Mouse (Mus musculus) bone marrow macrophage, adult 2 months (primary cell): ENCODE data around the gene Rrp1b. TPM values are rescaled to one million over a fixed set of nuclear protein-coding genes. Genes with fewer than 3 reads are reported as not detected.

ENCODE experiments used
- H3K27ac ChIP-seq: 2 replicates; pipeline ENCODE4 v1.5.1; 2012; ENCODE audit warnings: low read depth, low read length; ENCODE audit not compliant: insufficient read depth
- H3K4me1 ChIP-seq: 2 replicates; pipeline ENCODE4 v1.6.1; 2012; ENCODE audit warnings: low read length; ENCODE audit not compliant: control insufficient read depth, insufficient read depth
- H3K4me3 ChIP-seq: 2 replicates; pipeline ENCODE4 v1.5.1; 2012; ENCODE audit warnings: mild to moderate bottlenecking, low read length, moderate library complexity; ENCODE audit not compliant: insufficient read depth
- CTCF ChIP-seq: IDR thresholded peaks from 2 replicates; pipeline ENCODE4 v1.5.1; 2012; ENCODE audit warnings: low read depth, mild to moderate bottlenecking, low read length, moderate library complexity
- POLR2A ChIP-seq: IDR thresholded peaks from 2 replicates; pipeline ENCODE4 v1.6.1; 2012; ENCODE audit warnings: mild to moderate bottlenecking, low read depth, low read length, borderline replicate concordance
- polyA plus RNA-seq: library from polyadenylated mRNA; stranded (reverse); fragments of >200 nt; gene quantifications from 2 replicates; pipeline ENCODE4 v1.2.4, GENCODE M21; 2012; ENCODE audit not compliant: missing spikeins, insufficient read depth, insufficient read length

Rrp1b gene
- polyA plus RNA-seq, 1 experiment = 9.6 TPM

- H3K27ac ChIP-seq = no peak overlapping the region
- TF ChIP-seq CTCF (no peak), POLR2A (no peak)
- H3K4me3 ChIP-seq = no peak overlapping the region
- H3K4me1 ChIP-seq = peaks cover 10% of the 10 kb centered on the region
These were observed 29.1 kb upstream of the Rrp1b start for GRCm38 (mm10) chr17:32006800-32007199.

GRCm38 (mm10) chr17:32011694-32012093 is 24.2 kb upstream of the Rrp1b start:
- no peak overlapping the region for H3K4me3 ChIP-seq
- no peak overlapping the region for H3K27ac ChIP-seq
- H3K4me1 ChIP-seq = peaks cover 15% of the 10 kb centered on the region
- TF ChIP-seq POLR2A (no peak), CTCF (no peak)

- no peak overlapping the region for H3K27ac ChIP-seq
- TF ChIP-seq CTCF = no peak
- no peak for TF ChIP-seq POLR2A
- no peak overlapping the region for H3K4me3 ChIP-seq
- peaks cover 12% of the 10 kb centered on the region for H3K4me1 ChIP-seq
These were observed 23.6 kb upstream of the Rrp1b start for GRCm38 (mm10) chr17:32012254-32012653.

- no peak overlapping the region for H3K4me3 ChIP-seq
- TF ChIP-seq POLR2A = no peak
- no peak for TF ChIP-seq CTCF
- peaks cover 12% of the 10 kb centered on the region for H3K4me1 ChIP-seq
- no peak overlapping the region for H3K27ac ChIP-seq
These were observed 22.2 kb upstream of the Rrp1b start for GRCm38 (mm10) chr17:32013659-32014058.

GRCm38 (mm10) chr17:32016481-32016880 is 19.4 kb upstream of the Rrp1b start:
- TF ChIP-seq CTCF (no peak), POLR2A (no peak)
- peaks cover 9% of the 10 kb centered on the region for H3K4me1 ChIP-seq
- H3K4me3 ChIP-seq = no peak overlapping the region
- H3K27ac ChIP-seq = no peak overlapping the region

- peaks cover 6% of the 10 kb centered on the region for H3K4me1 ChIP-seq
- no peak overlapping the region for H3K27ac ChIP-seq
- TF ChIP-seq POLR2A (no peak), CTCF (no peak)
- H3K4me3 ChIP-seq = no peak overlapping the region
These were observed 17.6 kb upstream of the Rrp1b start for GRCm38 (mm10) chr17:32018127-32018894.

GRCm38 (mm10) chr17:32021981-32022380 is 13.9 kb upstream of the Rrp1b start:
- TF ChIP-seq CTCF = no peak
- no peak for TF ChIP-seq POLR2A
- no peak overlapping the region for H3K27ac ChIP-seq
- H3K4me3 ChIP-seq = no peak overlapping the region
- H3K4me1 ChIP-seq = peaks cover 9% of the 10 kb centered on the region

DNA sequence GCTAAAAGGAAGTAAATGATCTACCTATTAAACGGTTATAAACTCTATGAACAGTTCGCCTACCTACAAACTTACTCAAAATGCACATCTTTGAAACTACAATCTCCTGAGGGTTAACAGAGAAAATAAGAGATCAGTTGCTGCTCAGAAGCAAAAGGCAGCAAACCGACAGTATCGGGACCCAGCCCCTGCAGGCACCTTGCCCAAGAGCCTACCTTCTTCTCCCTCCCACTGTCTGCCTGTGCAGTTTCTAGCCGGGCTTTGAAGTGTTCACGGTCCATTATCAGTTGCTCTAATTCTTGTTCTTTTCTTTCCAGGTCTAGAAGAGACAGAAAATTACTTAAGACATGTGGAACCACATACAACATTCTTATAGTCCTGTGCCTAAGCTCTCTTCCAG is 13.3 kb upstream of the Rrp1b start:
- Histone ChIP-seq H3K4me1 (peaks cover 9% of the 10 kb centered on the region), H3K4me3 (no peak overlapping the region), H3K27ac (no peak overlapping the region)
- no peak for TF ChIP-seq CTCF
- no peak for TF ChIP-seq POLR2A

- Histone ChIP-seq H3K4me3 (no peak overlapping the region), H3K4me1 (peaks cover 9% of the 10 kb centered on the region), H3K27ac (no peak overlapping the region)
- TF ChIP-seq POLR2A (no peak), CTCF (no peak)
These were observed 12.8 kb upstream of the Rrp1b start for GRCm38 (mm10) chr17:32023088-32023487.

- TF ChIP-seq CTCF (no peak), POLR2A (no peak)
- Histone ChIP-seq H3K4me1 (peaks cover 9% of the 10 kb centered on the region), H3K4me3 (no peak overlapping the region), H3K27ac (no peak overlapping the region)
These were observed 11.2 kb upstream of the Rrp1b start for GRCm38 (mm10) chr17:32024671-32025073.
